Mouse (Mus musculus): ENCODE data around the gene Vps8.

Vps8 gene

GRCm38 (mm10) chr16:21422645-21423545, at the start of gene Vps8:
Gene Vps8, plus strand, starts transcription at chr16:21423118.
- in situ Hi-C loops (cut with MboI; ENCODE audit: unreplicated experiment in 2 of 2): no loop called here

- in situ Hi-C loops (cut with MboI; ENCODE audit: unreplicated experiment in 2 of 2): no loop called here
These were observed 49.5 kb upstream of the Vps8 start for GRCm38 (mm10) chr16:21373316-21373960.

GRCm38 (mm10) chr16:21374067-21374466, 48.9 kb upstream of the Vps8 start:
- in situ Hi-C loops (cut with MboI; ENCODE audit: unreplicated experiment in 2 of 2): no loop called here

- in situ Hi-C loops (cut with MboI; ENCODE audit: unreplicated experiment in 2 of 2): loop anchor here (25.0 kb wide), 2 partner anchors 663 to 888 kb away; partner anchors contain the start of genes Clcn2 (in 1 of the 2), Eif2b5 (in 1 of the 2) and Polr2h (in 1 of the 2)
These were observed 47.8 kb upstream of the Vps8 start for GRCm38 (mm10) chr16:21375147-21375546.

- in situ Hi-C loops (cut with MboI; ENCODE audit: unreplicated experiment in 2 of 2): loop anchor here (25.0 kb wide), 2 partner anchors 664 to 889 kb away; partner anchors contain the start of genes Clcn2 (in 1 of the 2), Eif2b5 (in 1 of the 2) and Polr2h (in 1 of the 2)
These were observed 46.6 kb upstream of the Vps8 start for GRCm38 (mm10) chr16:21376316-21376715.

GRCm38 (mm10) chr16:21376949-21377604, 45.8 kb upstream of the Vps8 start:
- in situ Hi-C loops (cut with MboI; ENCODE audit: unreplicated experiment in 2 of 2): loop anchor here (25.0 kb wide), 2 partner anchors 665 to 890 kb away; partner anchors contain the start of genes Clcn2 (in 1 of the 2), Eif2b5 (in 1 of the 2) and Polr2h (in 1 of the 2)

GRCm38 (mm10) chr16:21377605-21377968, 45.3 kb upstream of the Vps8 start:
- in situ Hi-C loops (cut with MboI; ENCODE audit: unreplicated experiment in 2 of 2): loop anchor here (25.0 kb wide), 2 partner anchors 665 to 890 kb away; partner anchors contain the start of genes Clcn2 (in 1 of the 2), Eif2b5 (in 1 of the 2) and Polr2h (in 1 of the 2)

GRCm38 (mm10) chr16:21381469-21381868, 41.4 kb upstream of the Vps8 start:
- in situ Hi-C loops (cut with MboI; ENCODE audit: unreplicated experiment in 2 of 2): loop anchor here (10.0 to 25.0 kb wide), 3 partner anchors 577 to 894 kb away; partner anchors contain the start of genes Clcn2 (in 1 of the 2), Eif2b5 (in 1 of the 2) and Polr2h (in 1 of the 2)

- in situ Hi-C loops (cut with MboI; ENCODE audit: unreplicated experiment in 2 of 2): loop anchor here (10.0 to 25.0 kb wide), 3 partner anchors 578 to 895 kb away; partner anchors contain the start of genes Clcn2 (in 1 of the 2), Eif2b5 (in 1 of the 2) and Polr2h (in 1 of the 2)
These were observed 40.6 kb upstream of the Vps8 start for GRCm38 (mm10) chr16:21382152-21382911.

GRCm38 (mm10) chr16:21385926-21386881, 36.7 kb upstream of the Vps8 start:
- in situ Hi-C loops (cut with MboI; ENCODE audit: unreplicated experiment in 2 of 2): loop anchor here (10.0 to 25.0 kb wide), 3 partner anchors 581 to 899 kb away; partner anchors contain the start of genes Clcn2 (in 1 of the 2), Eif2b5 (in 1 of the 2) and Polr2h (in 1 of the 2)

- in situ Hi-C loops (cut with MboI; ENCODE audit: unreplicated experiment in 2 of 2): loop anchor here (10.0 to 25.0 kb wide), 3 partner anchors 585 to 902 kb away; partner anchors contain the start of genes Clcn2 (in 1 of the 2), Eif2b5 (in 1 of the 2) and Polr2h (in 1 of the 2)
These were observed 33.6 kb upstream of the Vps8 start for GRCm38 (mm10) chr16:21389316-21389715.

- in situ Hi-C loops (cut with MboI; ENCODE audit: unreplicated experiment in 2 of 2): loop anchor here (10.0 to 25.0 kb wide), 3 partner anchors 676 to 903 kb away; partner anchors contain the start of genes Clcn2 (in 2 of the 2), Polr2h (in 2 of the 2) and Eif2b5 (in 1 of the 2)
These were observed 32.2 kb upstream of the Vps8 start for GRCm38 (mm10) chr16:21390744-21391143.

GRCm38 (mm10) chr16:21392099-21392498, 30.8 kb upstream of the Vps8 start:
- in situ Hi-C loops (cut with MboI; ENCODE audit: unreplicated experiment in 2 of 2): loop anchor here (10.0 to 25.0 kb wide), 3 partner anchors 677 to 905 kb away; partner anchors contain the start of genes Clcn2 (in 2 of the 2), Polr2h (in 2 of the 2) and Eif2b5 (in 1 of the 2)

- in situ Hi-C loops (cut with MboI; ENCODE audit: unreplicated experiment in 2 of 2): loop anchor here (10.0 to 25.0 kb wide), 3 partner anchors 678 to 905 kb away; partner anchors contain the start of genes Clcn2 (in 2 of the 2), Polr2h (in 2 of the 2) and Eif2b5 (in 1 of the 2)
These were observed 30.3 kb upstream of the Vps8 start for GRCm38 (mm10) chr16:21392517-21393112.

GRCm38 (mm10) chr16:21395546-21395945, 27.4 kb upstream of the Vps8 start:
- in situ Hi-C loops (cut with MboI; ENCODE audit: unreplicated experiment in 2 of 2): loop anchor here (10.0 to 25.0 kb wide), 3 partner anchors 681 to 908 kb away; partner anchors contain the start of genes Clcn2 (in 2 of the 2), Polr2h (in 2 of the 2) and Eif2b5 (in 1 of the 2)

GRCm38 (mm10) chr16:21397681-21398080, 25.2 kb upstream of the Vps8 start:
- in situ Hi-C loops (cut with MboI; ENCODE audit: unreplicated experiment in 2 of 2): loop anchor here (10.0 to 25.0 kb wide), 3 partner anchors 683 to 910 kb away; partner anchors contain the start of genes Clcn2 (in 2 of the 2), Polr2h (in 2 of the 2) and Eif2b5 (in 1 of the 2)

Measured in v-Abl transformed pro-B cells (cell line).